Mouse (Mus musculus) limb, embryonic 11.5 days (tissue): ENCODE data around the gene Ptdss2. TPM values are rescaled to one million over a fixed set of nuclear protein-coding genes. Genes with fewer than 3 reads are reported as not detected.

Experiments used
- ATAC-seq: fragments of 200-750 bp; cut with Nextera tagmentation; 2 replicates; pipeline ENCODE4 v1.8.0; 2017; ENCODE audit warnings: low read depth; ENCODE audit not compliant: insufficient number of reproducible peaks, low FRiP score, low TSS enrichment
- DNase-seq: peaks from one replicate; pipeline ENCODE4 v3.0.0-alpha.2; 2015; ENCODE audit warnings: low spot score
- H3K27ac ChIP-seq: fragments of 300-500 bp; sonication (generic); replicated peaks from 2 replicates; pipeline ENCODE4 v1.5.1; 2014; ENCODE audit warnings: low read depth, mild to moderate bottlenecking, low read length
- H3K27me3 ChIP-seq: fragments of 300-500 bp; sonication (generic); 2 replicates; pipeline ENCODE4 v1.6.1; 2014; ENCODE audit warnings: mild to moderate bottlenecking, low read length, mixed read lengths; ENCODE audit not compliant: control insufficient read depth, insufficient read depth
- H3K36me3 ChIP-seq: fragments of 300-500 bp; sonication (generic); 2 replicates; pipeline ENCODE4 v1.6.1; 2014; ENCODE audit warnings: mild to moderate bottlenecking, low read length, moderate library complexity, mixed read lengths; ENCODE audit not compliant: control insufficient read depth, insufficient read depth
- H3K4me1 ChIP-seq: fragments of 300-500 bp; sonication (generic); 2 replicates; pipeline ENCODE4 v1.6.1; 2014; ENCODE audit warnings: low read length, mixed read lengths; ENCODE audit not compliant: control insufficient read depth, insufficient read depth
- H3K4me2 ChIP-seq: fragments of 300-500 bp; sonication (generic); 2 replicates; pipeline ENCODE4 v1.6.1; 2014; ENCODE audit warnings: low read depth, mild to moderate bottlenecking, moderate library complexity; ENCODE audit not compliant: severe bottlenecking
- H3K4me3 ChIP-seq: fragments of 300-500 bp; sonication (generic); 2 replicates; pipeline ENCODE4 v1.5.1; 2014; ENCODE audit warnings: low read depth, low read length
- H3K9ac ChIP-seq: fragments of 300-500 bp; sonication (generic); 2 replicates; pipeline ENCODE4 v1.6.1; 2014; ENCODE audit warnings: mild to moderate bottlenecking, low read length
- H3K9me3 ChIP-seq: fragments of 300-500 bp; sonication (generic); 2 replicates; pipeline ENCODE4 v1.6.1; 2016; ENCODE audit warnings: low read length; ENCODE audit not compliant: control insufficient read depth
- WGBS: fragments of 180-500 bp; shearing (Covaris S2); extraction: QIAGEN DNeasy Blood & Tissue Kit; methylation state at CpG from one replicate; pipeline ENCODE4 v1.1.7; 2014; 5-methylcytosine and 5-hydroxymethylcytosine counted together
- polyA plus RNA-seq: library from polyadenylated mRNA; unstranded; fragments of >200 nt; fragmentation: Nextera tagmentation; extraction: Ambion mirVana; gene quantifications from 2 replicates; pipeline ENCODE4 v1.2.1, GENCODE M21; 2014

Gene Ptdss2
- polyA plus RNA-seq, 1 experiment from 2014 or later: 70.6 TPM

DNA sequence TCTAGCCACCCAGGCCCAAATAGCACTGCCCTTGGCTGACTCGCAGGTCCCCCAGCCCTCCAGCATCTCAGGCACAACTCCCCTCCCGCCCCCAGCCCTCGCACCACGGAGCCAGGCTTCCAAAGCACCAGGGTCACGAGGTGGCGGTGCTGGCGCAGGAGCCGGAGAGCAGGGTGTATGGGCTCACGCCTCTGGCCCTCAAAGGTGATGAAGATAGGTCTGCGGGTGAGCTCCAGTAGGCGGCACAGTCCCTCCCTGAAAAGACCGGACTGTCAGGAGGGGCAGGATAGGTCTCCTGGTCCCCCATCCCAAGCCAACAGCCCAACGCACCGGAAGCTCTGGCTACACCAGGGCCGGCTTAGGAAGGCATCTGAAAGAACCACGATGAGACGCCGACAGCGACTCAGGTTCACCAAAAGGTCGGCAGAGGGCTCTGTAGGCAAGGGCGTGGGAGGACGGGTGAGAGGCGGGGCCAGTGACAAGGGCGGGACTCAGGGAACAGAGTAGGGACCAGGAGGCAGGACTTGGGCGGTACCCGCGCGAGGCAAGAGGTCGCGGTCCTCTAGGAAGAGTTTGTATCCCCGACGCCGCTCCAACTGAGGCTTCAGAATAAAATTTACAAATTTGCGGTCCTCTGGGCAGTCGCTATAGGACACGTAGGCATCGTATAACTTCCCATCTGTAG is 30.0 kb upstream of the Ptdss2 start:
- Histone ChIP-seq H3K27ac (no peak overlapping the region), H3K36me3 (no peaks in the 10 kb centered on the region; the same call in 1 of the 2 replicates), H3K27me3 (peaks cover 28% of the 10 kb centered on the region), H3K4me2 (peak overlapping the region; percentile 33; the same call in 1 of the 2 replicates), H3K9me3 (no peaks in the 10 kb centered on the region), H3K4me3 (no peak overlapping the region), H3K9ac (no peak overlapping the region; the same call in 1 of the 2 replicates), H3K4me1 (peaks cover 5% of the 10 kb centered on the region; the same call in 1 of the 2 replicates)
- ATAC-seq: peak; percentile 82
- whole genome bisulfite sequencing: 4% methylated on average over 37 of the region's 37 CpGs
- DNase-seq: peak; percentile 85

DNA sequence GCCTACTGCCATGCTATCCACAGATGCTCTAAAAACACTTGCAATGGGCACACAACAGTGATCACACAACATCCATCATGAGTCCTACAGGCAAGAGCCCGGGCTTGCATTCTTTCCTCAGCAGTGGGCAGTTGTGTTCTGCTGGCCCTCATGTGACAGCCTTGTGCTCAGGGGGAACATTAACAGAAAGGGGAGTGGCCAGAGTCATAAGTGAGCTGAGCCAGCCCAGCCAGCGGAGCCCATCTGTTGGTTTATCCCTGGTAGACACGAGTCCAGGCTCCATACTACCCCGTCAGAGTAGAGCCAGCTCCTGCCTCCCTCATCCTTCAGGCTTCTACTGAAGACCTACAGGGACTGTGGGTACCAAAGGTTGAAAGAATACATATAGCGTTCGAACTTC is 28.2 kb upstream of the Ptdss2 start:
- no peaks in the 10 kb centered on the region for H3K9me3 ChIP-seq
- H3K27ac ChIP-seq: no peak overlapping the region
- no peak overlapping the region for H3K4me3 ChIP-seq
- ATAC-seq (no peak), DNase-seq (no peak)
- no peak overlapping the region for H3K4me2 ChIP-seq
- H3K36me3 ChIP-seq: no peaks in the 10 kb centered on the region; the same call in 1 of the 2 replicates
- H3K9ac ChIP-seq: no peak overlapping the region
- peaks cover 16% of the 10 kb centered on the region for H3K27me3 ChIP-seq
- no peaks in the 10 kb centered on the region for H3K4me1 ChIP-seq
- 80% methylated on average over 6 of the region's 6 CpGs for WGBS

DNA sequence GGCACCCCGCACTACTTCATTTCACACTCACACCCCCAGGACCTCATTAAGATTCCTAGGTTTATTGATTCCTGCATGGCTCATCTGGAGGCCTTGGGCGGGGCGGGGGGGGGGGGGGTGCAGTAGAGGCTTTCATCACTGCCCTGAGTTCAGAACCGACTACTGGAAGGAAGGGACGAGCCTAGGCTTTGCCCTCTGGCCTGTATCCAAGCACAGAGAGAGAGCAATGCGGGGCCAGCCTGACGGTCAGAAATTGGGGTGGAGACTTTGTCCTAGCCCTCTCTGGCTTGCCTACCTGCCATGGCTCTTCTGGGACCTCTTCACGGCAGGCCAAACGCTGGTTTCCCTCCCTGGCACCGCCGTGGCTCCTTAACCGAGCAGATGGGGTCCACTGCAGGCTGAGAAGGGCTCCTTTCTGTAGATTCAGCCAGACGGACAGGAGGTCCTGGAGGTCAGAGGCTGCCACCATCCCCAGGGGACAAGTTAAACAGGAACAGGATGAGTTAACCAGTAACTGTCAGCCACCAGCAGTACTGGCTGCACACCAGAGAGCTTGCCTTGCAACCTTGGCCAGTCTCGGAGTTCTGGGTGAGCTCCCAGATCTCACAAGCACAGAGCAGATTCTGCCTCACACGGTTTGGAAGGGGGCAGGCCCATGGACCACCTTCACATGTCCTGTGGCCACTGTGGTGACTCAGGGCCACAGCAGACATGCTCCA is 27.5 kb upstream of the Ptdss2 start:
- ATAC-seq (no peak), DNase-seq (no peak)
- no peak overlapping the region for H3K4me3 ChIP-seq
- H3K9ac ChIP-seq: no peak overlapping the region
- H3K36me3 ChIP-seq: no peaks in the 10 kb centered on the region; the same call in 1 of the 2 replicates
- H3K9me3 ChIP-seq: no peaks in the 10 kb centered on the region
- WGBS: 65% methylated on average over 13 of the region's 15 CpGs
- no peaks in the 10 kb centered on the region for H3K4me1 ChIP-seq
- no peak overlapping the region for H3K27ac ChIP-seq
- H3K27me3 ChIP-seq: peaks cover 13% of the 10 kb centered on the region
- no peak overlapping the region for H3K4me2 ChIP-seq

DNA sequence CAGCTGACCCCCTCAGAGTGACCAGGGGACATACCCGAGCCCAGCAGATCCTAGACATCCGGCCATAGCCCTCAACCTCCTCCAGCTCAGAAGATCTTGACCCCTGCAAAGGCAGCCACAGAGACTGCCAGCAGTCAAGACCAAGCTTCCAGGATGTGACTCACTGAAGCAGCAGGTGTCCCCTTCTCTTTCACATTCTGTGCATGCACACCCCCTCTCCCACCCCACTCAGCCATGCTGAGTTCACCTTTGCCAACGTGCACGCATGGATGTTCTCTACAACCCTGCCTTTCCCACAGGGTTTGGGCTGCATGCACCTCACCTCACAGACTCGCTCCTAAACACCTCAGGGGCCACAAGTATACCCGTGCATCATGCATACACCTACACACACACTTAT is 26.2 kb upstream of the Ptdss2 start:
- Histone ChIP-seq H3K4me2 (no peak overlapping the region), H3K4me3 (no peak overlapping the region), H3K4me1 (no peaks in the 10 kb centered on the region), H3K9me3 (no peaks in the 10 kb centered on the region), H3K9ac (no peak overlapping the region), H3K27ac (no peak overlapping the region), H3K27me3 (peaks cover 23% of the 10 kb centered on the region), H3K36me3 (no peaks in the 10 kb centered on the region)
- ATAC-seq: no peak
- WGBS: 82% methylated on average over 6 of the region's 6 CpGs
- no peak for DNase-seq

DNA sequence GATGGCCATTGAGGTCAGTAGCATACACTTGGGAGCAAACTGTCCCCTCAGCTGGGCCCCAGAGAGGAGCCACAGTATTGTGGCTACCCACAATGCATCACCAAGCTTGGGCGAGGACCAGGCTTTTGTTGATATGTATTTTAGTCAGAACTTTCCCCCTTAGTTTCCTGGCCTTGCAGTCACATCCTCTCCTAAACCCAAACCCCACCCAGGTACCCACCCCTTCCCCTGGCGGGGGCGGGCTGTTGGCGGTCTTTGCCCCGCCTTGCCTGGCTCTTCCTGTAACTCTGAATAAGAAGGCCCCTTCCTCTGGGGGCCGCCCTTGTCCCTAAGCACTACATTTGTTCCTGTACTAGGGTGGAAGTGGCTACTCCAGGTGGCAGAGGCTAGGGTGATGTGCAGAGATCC is 25.5 kb upstream of the Ptdss2 start:
- Histone ChIP-seq H3K4me3 (no peak overlapping the region), H3K9me3 (no peaks in the 10 kb centered on the region), H3K27me3 (peaks cover 27% of the 10 kb centered on the region), H3K27ac (no peak overlapping the region), H3K4me2 (no peak overlapping the region), H3K36me3 (no peaks in the 10 kb centered on the region), H3K9ac (no peak overlapping the region), H3K4me1 (no peaks in the 10 kb centered on the region)
- ATAC-seq: no peak
- no peak for DNase-seq
- 45% methylated on average over 6 of the region's 6 CpGs for WGBS

DNA sequence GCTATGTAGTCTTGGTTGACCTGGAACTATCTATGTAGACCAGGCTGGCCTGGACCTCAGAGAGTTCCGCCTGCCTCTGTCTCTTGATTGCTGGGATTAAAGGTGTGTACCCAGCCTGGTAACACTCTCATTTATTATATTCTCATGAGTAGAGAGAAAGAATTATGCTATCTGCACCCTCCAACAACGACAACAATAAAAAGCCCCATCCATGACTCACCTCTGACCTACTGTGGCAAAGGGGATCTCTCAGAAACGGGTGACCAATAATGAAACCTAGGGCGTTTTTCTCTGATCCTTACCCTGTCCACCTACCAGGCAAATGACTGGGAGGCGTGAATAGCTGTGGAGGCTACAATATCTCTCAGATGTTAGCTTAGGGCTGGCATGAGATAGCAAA is 25.0 kb upstream of the Ptdss2 start:
- Histone ChIP-seq H3K4me2 (no peak overlapping the region), H3K27me3 (peaks cover 28% of the 10 kb centered on the region), H3K9ac (no peak overlapping the region), H3K36me3 (no peaks in the 10 kb centered on the region), H3K27ac (no peak overlapping the region), H3K9me3 (no peaks in the 10 kb centered on the region), H3K4me3 (no peak overlapping the region), H3K4me1 (no peaks in the 10 kb centered on the region)
- DNase-seq: no peak
- 77% methylated on average over 5 of the region's 5 CpGs for WGBS
- ATAC-seq: no peak

DNA sequence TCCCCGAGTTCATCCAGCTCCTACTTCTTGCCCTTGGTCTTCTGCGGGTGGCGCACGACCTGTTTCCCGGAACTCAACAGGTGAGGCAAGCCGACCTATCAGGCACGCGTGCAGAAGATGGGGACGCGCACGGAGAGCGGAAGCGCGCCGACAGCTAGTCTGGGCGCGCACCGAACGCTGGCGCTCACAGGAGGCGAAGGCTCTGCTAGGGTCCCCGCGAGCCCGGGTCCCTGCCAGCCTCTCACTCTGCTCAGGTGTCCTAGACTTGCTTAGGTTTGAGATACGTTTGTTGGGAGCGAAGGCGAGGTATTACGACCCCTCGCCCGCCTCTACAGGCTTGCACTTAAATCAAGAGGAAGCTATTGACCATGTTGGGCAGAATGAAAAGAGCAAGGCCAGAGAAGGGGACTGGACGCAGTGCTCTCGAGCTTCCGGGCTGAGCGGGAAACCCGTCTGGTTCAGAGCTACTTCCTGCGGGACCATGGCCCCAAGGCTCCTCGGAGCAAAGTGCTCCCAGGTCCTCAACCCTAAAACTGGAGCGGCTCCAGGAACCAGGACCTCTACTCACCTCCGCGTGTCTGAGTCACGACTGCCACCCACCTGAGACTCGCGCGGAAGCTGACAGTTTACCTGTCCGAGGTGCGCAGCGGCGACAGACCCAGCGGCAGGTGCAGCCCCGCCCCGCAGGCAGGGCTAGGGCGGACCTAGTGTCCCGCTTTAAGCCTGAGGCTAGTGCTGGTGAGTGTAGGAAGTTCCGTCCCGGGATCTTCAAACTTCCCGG is 22.1 kb upstream of the Ptdss2 start, which contains the start of gene Sigirr:
Gene Sigirr (minus strand): TSS at position 662 of the 781 bp plus-strand sequence.
- WGBS: under 1% methylated on average over 56 of the region's 56 CpGs
- ATAC-seq (no peak), DNase-seq (peak; percentile 62)
- Histone ChIP-seq H3K36me3 (no peaks in the 10 kb centered on the region), H3K9ac (no peak within 1 kb of the TSS), H3K27me3 (peaks cover 28% of the 10 kb centered on the region), H3K4me2 (peak within 1 kb of the TSS; percentile 62), H3K27ac (no peak within 1 kb of the TSS), H3K4me3 (peak within 1 kb of the TSS; percentile 31), H3K9me3 (no peaks in the 10 kb centered on the region), H3K4me1 (no peaks in the 10 kb centered on the region)

DNA sequence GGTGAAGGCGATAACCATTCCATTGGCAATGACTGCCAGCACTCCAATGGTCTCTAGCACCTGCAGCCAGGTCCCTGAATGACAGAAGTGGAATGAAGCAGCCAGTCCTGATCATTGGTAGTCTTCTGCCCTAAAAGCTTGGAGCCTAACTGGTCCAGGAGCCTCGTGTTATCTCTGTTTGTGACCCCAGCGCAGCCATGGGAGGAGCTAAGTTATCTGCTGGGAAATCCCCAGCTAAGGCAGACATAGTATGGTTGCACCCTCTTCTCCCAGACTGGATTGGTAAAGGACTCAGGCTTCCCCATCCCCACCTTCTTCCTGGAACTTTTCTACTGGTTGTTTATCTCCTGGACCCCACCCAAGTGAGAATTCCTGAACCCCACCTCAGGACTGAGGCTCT is 19.0 kb upstream of the Ptdss2 start:
- Histone ChIP-seq H3K4me3 (no peak overlapping the region), H3K27ac (no peak overlapping the region), H3K27me3 (peaks cover 28% of the 10 kb centered on the region), H3K4me2 (no peak overlapping the region), H3K9ac (no peak overlapping the region), H3K4me1 (no peaks in the 10 kb centered on the region), H3K9me3 (no peaks in the 10 kb centered on the region), H3K36me3 (no peaks in the 10 kb centered on the region)
- ATAC-seq (no peak), DNase-seq (no peak)
- 65% methylated on average over 3 of the region's 3 CpGs for WGBS
